Mouse (Mus musculus): ENCODE results near the gene Ttc9c. TPM values are rescaled to one million over a fixed set of nuclear protein-coding genes. Genes with fewer than 3 reads are reported as not detected.

Gene Ttc9c
- total RNA-seq, 4 experiments from 2014 or later = 13.7 to 16.4 (median 14.9) TPM

GRCm38 (mm10) chr19:8774086-8774835 lies 44.9 kb downstream of the Ttc9c start, which contains the start of gene Tmem179b:
Gene Tmem179b, minus strand, starts transcription at chr19:8774467.
- peak; percentile 95 for DNase-seq (ENCODE audit: low spot score)

GRCm38 (mm10) chr19:8773409-8773808 lies 45.7 kb downstream of the Ttc9c start:
- DNase-seq (ENCODE audit: low spot score) = no peak

- DNase-seq (ENCODE audit: low spot score) = no peak
These were observed 46.1 kb downstream of the Ttc9c start for GRCm38 (mm10) chr19:8772996-8773395.

GRCm38 (mm10) chr19:8770567-8771270 lies 48.4 kb downstream of the Ttc9c start, which contains the start of gene Tmem223:
Gene Tmem223, plus strand, starts transcription at chr19:8770996.
- DNase-seq (ENCODE audit: low spot score) = peak; percentile 83

- no peak for DNase-seq (ENCODE audit: low spot score)
These were observed 53.6 kb downstream of the Ttc9c start for GRCm38 (mm10) chr19:8765562-8765961.

GRCm38 (mm10) chr19:8763276-8763675 lies 55.9 kb downstream of the Ttc9c start:
- DNase-seq (ENCODE audit: low spot score) = no peak

GRCm38 (mm10) chr19:8760757-8761156 lies 58.4 kb downstream of the Ttc9c start:
- no peak for DNase-seq (ENCODE audit: low spot score)

Other genes with a start within 250 kb of the Ttc9c start
- gene Slc22a8, start 228.1 kb downstream of the Ttc9c start, total RNA-seq (2022) = under 1 TPM in 1 of 4 experiments, not detected in 3; 0.25 TPM
- gene Slc22a6, start 201.3 kb downstream of the Ttc9c start, total RNA-seq (2022) = not detected
- under 1 TPM in 2 of 4 experiments, not detected in 2; 0.09 TPM for gene Chrm1, start 155.5 kb downstream of the Ttc9c start, total RNA-seq (2022)
- gene Slc3a2, start 96.0 kb downstream of the Ttc9c start, total RNA-seq (2022) = 10 to 100 TPM; 39.5 to 43.6 (median 41.9) TPM
- 10 to 100 TPM; 16.1 to 19.6 (median 17.5) TPM for gene Wdr74, start 83.5 kb downstream of the Ttc9c start, total RNA-seq (2022)
- not detected for gene 1700092M07Rik, start 78.6 kb downstream of the Ttc9c start, total RNA-seq (2022)
- 10 to 100 TPM; 20.9 to 27.3 (median 25.4) TPM for gene Stx5a, start 77.9 kb downstream of the Ttc9c start, total RNA-seq (2022)
- 10 to 100 TPM; 30.3 to 42.0 (median 33.7) TPM for gene Nxf1, start 62.3 kb downstream of the Ttc9c start, total RNA-seq (2022)
- gene Tmem223, start 48.3 kb downstream of the Ttc9c start, total RNA-seq (2022) = 100 to 1,000 TPM; 111 to 137 (median 125) TPM
- 10 to 100 TPM; 18.2 to 21.5 (median 19.5) TPM for gene Tmem179b, start 44.9 kb downstream of the Ttc9c start, total RNA-seq (2022)
- 1 to 10 TPM; 5.4 to 9.0 (median 7.7) TPM for gene Taf6l, start 32.9 kb downstream of the Ttc9c start, total RNA-seq (2022)
- 10 to 100 TPM; 52.1 to 60.7 (median 55.4) TPM for gene Polr2g, start 20.8 kb downstream of the Ttc9c start, total RNA-seq (2022)
- gene Zbtb3, start 16.8 kb downstream of the Ttc9c start, total RNA-seq (2022) = 1 to 10 TPM; 1.2 to 2.5 (median 1.5) TPM
- 10 to 100 TPM; 46.0 to 48.9 (median 46.9) TPM for gene Hnrnpul2, start 677 bp upstream of the Ttc9c start, total RNA-seq (2022)
- gene AC129217.1, start 10.4 kb upstream of the Ttc9c start, total RNA-seq (2022) = under 1 TPM in 1 of 4 experiments, not detected in 3; 0.53 TPM
- gene Bscl2, start 18.1 kb upstream of the Ttc9c start, total RNA-seq (2022) = 10 to 100 TPM; 21.2 to 28.1 (median 24.2) TPM
- gene Gng3, start 19.9 kb upstream of the Ttc9c start, total RNA-seq (2022) = under 1 TPM in 1 of 4 experiments, not detected in 3; 0.22 TPM
- 1 to 10 TPM; 3.4 to 4.7 (median 3.9) TPM for gene Lrrn4cl, start 31.4 kb upstream of the Ttc9c start, total RNA-seq (2022)
- gene Ubxn1, start 52.2 kb upstream of the Ttc9c start, total RNA-seq (2022) = 100 to 1,000 TPM; 122 to 127 (median 125) TPM
- 10 to 100 TPM; 47.8 to 65.1 (median 52.0) TPM for gene Uqcc3, start 61.6 kb upstream of the Ttc9c start, total RNA-seq (2022)
- 1 to 10 TPM; 1.8 to 6.1 (median 4.4) TPM for gene Lbhd1, start 64.4 kb upstream of the Ttc9c start, total RNA-seq (2022)
- not detected for gene Gm49403, start 64.6 kb upstream of the Ttc9c start, total RNA-seq (2022)
- 10 to 100 TPM; 11.8 to 29.9 (median 21.1) TPM for gene 1810009A15Rik, start 69.5 kb upstream of the Ttc9c start, total RNA-seq (2022)
- 1 to 10 TPM; 3.6 to 5.3 (median 4.6) TPM for gene Gm49416, start 69.6 kb upstream of the Ttc9c start, total RNA-seq (2022)
- gene Ints5, start 73.7 kb upstream of the Ttc9c start, total RNA-seq (2022) = 10 to 100 TPM; 11.0 to 12.0 (median 11.2) TPM
- 10 to 100 TPM; 45.5 to 49.6 (median 47.2) TPM for gene Ganab, start 78.7 kb upstream of the Ttc9c start, total RNA-seq (2022)
- 10 to 100 TPM; 39.3 to 41.5 (median 40.6) TPM for gene B3gat3, start 101.0 kb upstream of the Ttc9c start, total RNA-seq (2022)
- gene Rom1, start 110.0 kb upstream of the Ttc9c start, total RNA-seq (2022) = 10 to 100 TPM; 22.0 to 37.5 (median 28.1) TPM
- 1 to 10 TPM; 7.2 to 9.1 (median 7.5) TPM for gene Eml3, start 110.2 kb upstream of the Ttc9c start, total RNA-seq (2022)
- 10 to 100 TPM; 28.2 to 33.7 (median 30.4) TPM for gene Mta2, start 122.5 kb upstream of the Ttc9c start, total RNA-seq (2022)
- gene Tut1, start 134.5 kb upstream of the Ttc9c start, total RNA-seq (2022) = 10 to 100 TPM in 1 of 4 experiments, 1 to 10 TPM in 3; 8.1 to 10.3 (median 8.6) TPM
- gene Eef1g, start 147.7 kb upstream of the Ttc9c start, total RNA-seq (2022) = 100 to 1,000 TPM; 209 to 232 (median 227) TPM
- gene Ahnak, start 170.0 kb upstream of the Ttc9c start, total RNA-seq (2022) = 100 to 1,000 TPM; 332 to 446 (median 375) TPM